Mouse (Mus musculus): Measurements from ENCODE around the gene Golga7b.

Gene Golga7b

GRCm38 (mm10) chr19:42247519-42247918 lies at the start of gene Golga7b:
Golga7b (plus strand) TSS chr19:42247574.
- DNase-seq (ENCODE audit: low spot score in 2 of 2), result no peak

DNA sequence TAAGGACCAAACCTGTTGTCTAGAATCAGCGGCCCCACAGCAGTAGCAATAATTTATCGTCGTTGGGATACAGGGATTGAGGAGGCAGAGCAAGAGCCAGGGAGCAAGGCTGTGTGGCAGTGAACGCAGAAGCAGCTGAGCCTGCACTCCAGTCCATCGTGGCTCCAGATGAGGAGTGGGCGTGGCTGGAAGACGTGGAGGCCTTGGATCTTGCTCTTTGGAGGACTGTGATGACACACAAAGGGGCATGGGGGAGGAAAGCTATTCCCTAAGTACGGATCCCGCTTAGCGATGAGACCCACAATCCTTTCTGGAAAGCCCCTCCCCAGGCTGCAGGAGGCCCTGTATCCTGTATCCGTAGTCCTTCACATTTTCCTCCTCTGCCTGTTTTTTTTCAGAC lies 49.3 kb upstream of the Golga7b start:
- no peak for DNase-seq (ENCODE audit: low spot score in 2 of 2)

DNA sequence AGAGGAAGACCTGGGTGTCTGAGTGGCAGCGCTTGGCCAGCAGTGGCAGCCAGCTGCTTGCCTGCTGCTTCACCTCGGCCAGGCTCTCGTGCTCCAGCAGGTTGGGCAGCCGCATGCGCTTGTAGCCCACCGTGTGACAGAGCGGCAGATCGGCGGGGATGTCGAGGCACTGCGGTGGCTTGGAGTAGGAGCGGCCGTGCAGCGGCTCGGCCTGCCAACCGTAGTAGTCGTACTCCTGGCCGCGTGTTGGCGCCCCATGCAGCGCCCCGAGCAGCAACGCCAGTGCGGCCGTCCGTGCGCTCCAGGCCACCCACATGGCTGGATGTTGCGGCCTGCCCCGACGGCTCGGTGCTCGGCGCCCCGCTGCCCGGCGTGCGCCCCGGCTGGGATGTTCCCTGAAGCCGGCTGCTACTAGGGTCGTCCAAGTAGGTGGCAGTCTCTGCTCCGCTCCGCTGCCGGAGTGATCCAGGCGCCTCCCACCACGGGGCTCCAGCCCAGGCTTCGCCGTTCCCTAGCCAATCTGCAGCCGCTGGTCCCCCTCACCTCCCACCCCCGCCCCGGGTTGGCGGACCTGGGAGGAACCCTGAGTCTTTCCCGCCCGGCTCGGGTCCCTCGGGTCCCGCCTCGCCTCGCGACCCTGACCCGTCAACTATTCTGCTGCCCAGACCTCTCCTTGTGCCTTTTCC lies 45.5 kb upstream of the Golga7b start, which contains the start of gene Sfrp5:
Sfrp5 (minus strand) TSS at position 557 of the 686 bp plus-strand sequence.
- DNase-seq (ENCODE audit: low spot score in 2 of 2), result peak in 1 of 2 experiments; percentile 60

DNA sequence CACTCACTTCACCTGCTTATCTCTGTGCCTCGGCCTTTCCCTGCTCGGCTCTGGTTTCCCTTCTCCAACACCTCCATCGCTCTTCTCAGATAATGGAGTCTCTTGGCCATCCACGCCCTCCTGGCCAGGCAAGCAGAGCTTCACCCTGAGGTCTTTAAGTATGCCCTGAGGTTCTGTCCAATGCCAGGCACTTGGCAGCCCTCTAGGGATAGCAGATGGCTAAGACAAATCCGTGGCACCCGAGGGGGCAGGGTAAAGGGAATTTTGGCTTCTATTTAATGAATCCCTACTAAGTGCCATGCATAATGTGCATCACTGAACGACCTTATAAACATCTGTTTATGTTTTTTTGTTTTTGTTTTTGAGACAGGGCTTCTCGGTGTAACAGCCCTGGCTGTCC lies 44.9 kb upstream of the Golga7b start:
- no peak for DNase-seq (ENCODE audit: low spot score in 2 of 2)

GRCm38 (mm10) chr19:42204306-42204705 lies 43.1 kb upstream of the Golga7b start:
- no peak for DNase-seq (ENCODE audit: low spot score in 2 of 2)

GRCm38 (mm10) chr19:42205201-42205600 lies 42.2 kb upstream of the Golga7b start:
- no peak for DNase-seq (ENCODE audit: low spot score in 2 of 2)

DNA sequence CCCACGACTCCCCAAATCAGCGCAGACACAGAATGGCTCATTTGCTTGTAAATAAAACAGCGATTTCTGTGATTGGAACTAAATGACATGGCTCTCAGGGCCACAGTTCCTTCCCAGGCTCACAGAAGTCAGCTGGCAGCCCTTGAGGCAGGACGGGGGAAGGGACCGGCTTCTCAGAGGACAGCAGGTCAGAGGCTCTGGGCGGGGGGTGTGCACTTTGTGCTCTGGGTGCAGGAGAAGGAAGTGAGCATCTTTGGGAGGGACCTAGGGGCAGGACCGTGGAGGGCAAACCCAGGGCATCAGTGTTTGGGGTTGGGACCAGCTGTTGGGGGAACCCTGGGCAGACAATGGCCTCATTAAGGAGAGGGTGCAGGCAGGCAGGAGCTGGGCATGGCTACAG lies 37.9 kb upstream of the Golga7b start:
- DNase-seq (ENCODE audit: low spot score in 2 of 2), result no peak

- no peak for DNase-seq (ENCODE audit: low spot score in 2 of 2)
Measured at GRCm38 (mm10) chr19:42209976-42210375, 37.4 kb upstream of the Golga7b start.

GRCm38 (mm10) chr19:42211936-42212335 lies 35.4 kb upstream of the Golga7b start:
- DNase-seq (ENCODE audit: low spot score in 2 of 2), result no peak

- no peak for DNase-seq (ENCODE audit: low spot score in 2 of 2)
Measured at GRCm38 (mm10) chr19:42214601-42215000, 32.8 kb upstream of the Golga7b start.

DNA sequence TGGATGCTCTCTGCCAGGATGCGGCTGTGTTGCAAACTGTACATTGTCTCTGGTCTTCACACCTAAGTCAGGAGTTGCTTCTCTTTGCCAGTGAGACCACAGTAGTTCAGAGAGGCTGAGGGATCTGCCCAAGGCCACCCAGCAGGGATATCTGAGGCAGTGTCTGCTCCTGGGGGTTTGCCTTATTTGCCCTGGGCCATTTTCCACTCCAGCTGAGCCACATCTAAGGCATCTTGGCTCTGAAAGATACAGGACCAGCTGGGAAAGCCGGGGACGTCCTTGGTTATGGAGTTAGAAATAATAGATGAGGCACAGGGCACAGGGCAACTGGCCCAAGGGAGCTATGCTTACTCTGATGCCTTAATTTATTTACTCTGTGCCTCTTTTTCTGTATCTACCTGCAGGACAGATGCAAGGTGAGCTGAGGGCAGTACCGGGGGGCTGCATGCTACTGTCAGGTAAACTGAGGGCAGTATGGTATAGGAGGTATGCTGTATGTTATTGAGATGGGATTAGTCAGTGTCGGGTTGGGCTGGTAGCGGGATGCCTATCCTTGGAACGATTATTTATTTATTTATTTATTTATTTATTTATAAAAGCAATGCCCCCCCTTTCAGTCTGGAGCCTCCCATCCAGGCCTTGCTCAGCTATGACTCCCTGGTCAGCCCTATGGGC lies 30.5 kb upstream of the Golga7b start:
- DNase-seq (ENCODE audit: low spot score in 2 of 2), result no peak

DNA sequence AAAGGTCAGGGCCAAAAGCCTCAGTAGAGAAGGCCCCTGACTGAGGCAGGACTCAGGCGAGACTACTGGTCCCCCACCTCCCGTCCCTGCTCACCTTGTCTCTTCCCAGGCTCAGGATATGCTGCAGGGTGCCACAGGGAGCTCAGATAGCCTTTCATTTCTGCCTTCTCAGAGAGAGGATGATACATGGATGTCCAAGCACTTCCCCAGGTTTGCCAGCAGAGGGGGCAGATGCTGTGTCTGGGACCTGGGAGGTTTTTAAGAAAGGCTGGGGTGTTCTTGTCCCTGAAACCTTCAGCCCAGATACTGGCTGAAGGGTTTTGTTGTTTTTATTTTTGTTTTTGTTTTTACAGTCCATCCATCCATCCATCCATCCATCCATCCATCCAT lies 30.0 kb upstream of the Golga7b start:
- DNase-seq (ENCODE audit: low spot score in 2 of 2), result no peak

- no peak for DNase-seq (ENCODE audit: low spot score in 2 of 2)
Measured at GRCm38 (mm10) chr19:42226451-42226850, 20.9 kb upstream of the Golga7b start.

DNA sequence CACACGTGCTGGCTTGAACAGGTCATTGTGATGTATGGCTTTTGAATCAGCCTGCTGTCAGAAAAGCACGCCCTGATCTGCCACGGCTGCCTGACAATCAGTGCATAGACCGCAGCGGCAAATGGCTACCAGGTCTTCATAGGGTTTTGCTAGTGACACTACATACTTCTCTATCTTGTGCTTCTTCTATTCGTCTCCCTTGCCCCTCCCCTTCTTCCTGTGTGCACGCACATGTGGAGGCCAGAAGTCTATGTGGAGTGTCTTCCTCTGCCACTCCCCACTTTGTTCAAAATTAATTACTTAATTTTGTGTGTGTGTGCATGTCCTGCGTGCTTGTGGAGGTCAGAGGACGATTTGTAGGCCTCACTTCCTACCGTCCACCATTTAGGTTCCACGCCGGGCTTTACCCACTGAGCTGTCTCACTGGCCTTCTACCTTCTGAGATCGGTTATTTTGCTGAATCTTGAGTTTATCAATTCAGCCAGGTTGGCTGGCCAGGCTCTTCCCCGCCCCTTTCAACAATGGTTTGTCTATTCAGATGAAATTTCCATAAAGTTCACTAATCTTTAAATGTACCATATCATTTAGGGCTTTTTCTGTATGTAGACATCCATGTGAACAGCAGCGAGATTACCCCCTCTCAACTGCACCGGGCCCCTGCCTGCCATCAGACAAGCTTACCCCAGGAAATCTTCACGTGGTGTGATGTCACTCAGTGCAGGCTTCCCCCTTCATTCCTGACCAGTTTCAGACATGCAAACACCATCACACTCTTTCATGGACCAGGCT lies 17.7 kb upstream of the Golga7b start:
- no peak for DNase-seq (ENCODE audit: low spot score in 2 of 2)

- no peak for DNase-seq (ENCODE audit: low spot score in 2 of 2)
Measured at GRCm38 (mm10) chr19:42230288-42230568, 17.1 kb upstream of the Golga7b start.

GRCm38 (mm10) chr19:42230986-42231385 lies 16.4 kb upstream of the Golga7b start:
- DNase-seq (ENCODE audit: low spot score in 2 of 2), result no peak

- no peak for DNase-seq (ENCODE audit: low spot score in 2 of 2)
Measured at GRCm38 (mm10) chr19:42237602-42238340, 9.6 kb upstream of the Golga7b start.

DNA sequence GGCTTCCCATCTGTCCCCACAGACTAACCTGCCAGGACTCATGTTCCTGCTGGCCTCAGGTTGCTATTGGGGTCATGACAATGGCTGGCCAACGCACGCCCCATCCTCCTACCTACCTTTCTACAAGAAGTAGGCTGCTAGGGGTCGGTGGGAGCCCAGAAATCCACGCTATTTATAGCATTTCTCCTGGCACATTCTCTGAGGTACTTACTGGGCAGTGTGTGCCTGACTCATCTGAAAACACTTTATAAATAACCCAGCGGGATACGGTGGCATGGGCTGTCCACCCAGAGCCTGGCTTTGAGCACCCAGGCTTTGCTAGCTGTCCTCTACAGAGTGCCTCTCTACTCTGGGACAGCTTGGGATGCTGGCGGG lies 9.0 kb upstream of the Golga7b start:
- DNase-seq (ENCODE audit: low spot score in 2 of 2), result no peak

GRCm38 (mm10) chr19:42240881-42241280 lies 6.5 kb upstream of the Golga7b start:
- DNase-seq (ENCODE audit: low spot score in 2 of 2), result no peak

GRCm38 (mm10) chr19:42243401-42243800 lies 4.0 kb upstream of the Golga7b start:
- DNase-seq (ENCODE audit: low spot score in 2 of 2), result no peak

DNA sequence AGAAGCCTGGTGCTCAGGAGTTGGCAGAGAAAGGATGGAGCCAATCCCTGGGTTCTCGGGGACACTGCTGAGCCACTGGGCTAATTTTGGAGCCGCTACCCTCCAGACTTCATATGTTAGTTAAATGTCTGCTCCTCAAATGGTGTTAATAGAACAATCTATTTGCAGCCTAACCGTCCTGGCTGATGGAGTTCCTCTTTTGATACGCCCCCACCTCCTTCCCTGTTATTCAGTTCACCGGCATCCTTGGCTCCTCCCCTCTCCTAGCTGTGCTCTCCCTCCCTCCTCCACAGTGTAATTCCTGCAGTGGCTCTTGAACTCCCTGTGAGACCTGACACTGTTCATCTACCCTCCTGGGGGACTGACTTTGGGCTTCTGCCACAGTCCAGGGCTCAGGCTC lies 748 bp upstream of the Golga7b start:
- DNase-seq (ENCODE audit: low spot score in 2 of 2), result no peak

All from spleen, postnatal 4 days (tissue).